Mouse (Mus musculus): Measurements from ENCODE around the gene Spock1.

Spock1 gene

DNA sequence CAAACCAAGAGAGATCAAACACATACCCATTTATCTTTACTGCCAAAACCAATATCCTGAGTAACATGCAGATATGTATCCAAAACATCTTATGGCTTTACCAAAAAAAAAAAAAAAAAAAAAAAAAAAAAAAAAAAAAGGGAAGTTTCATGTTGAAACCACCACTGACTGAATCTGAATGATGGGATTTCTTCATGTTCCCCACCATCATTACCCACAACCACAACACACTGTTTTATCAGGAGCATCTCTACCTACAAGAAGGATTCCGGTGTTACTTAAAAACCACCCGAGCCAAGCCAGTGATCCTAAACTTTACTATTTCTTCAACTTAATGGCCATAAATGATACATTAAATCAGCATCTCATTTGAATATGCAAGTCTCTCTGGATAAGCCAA is 109.5 kb downstream of the Spock1 start:
- DNase-seq (ENCODE audit: low spot score) = no peak

DNA sequence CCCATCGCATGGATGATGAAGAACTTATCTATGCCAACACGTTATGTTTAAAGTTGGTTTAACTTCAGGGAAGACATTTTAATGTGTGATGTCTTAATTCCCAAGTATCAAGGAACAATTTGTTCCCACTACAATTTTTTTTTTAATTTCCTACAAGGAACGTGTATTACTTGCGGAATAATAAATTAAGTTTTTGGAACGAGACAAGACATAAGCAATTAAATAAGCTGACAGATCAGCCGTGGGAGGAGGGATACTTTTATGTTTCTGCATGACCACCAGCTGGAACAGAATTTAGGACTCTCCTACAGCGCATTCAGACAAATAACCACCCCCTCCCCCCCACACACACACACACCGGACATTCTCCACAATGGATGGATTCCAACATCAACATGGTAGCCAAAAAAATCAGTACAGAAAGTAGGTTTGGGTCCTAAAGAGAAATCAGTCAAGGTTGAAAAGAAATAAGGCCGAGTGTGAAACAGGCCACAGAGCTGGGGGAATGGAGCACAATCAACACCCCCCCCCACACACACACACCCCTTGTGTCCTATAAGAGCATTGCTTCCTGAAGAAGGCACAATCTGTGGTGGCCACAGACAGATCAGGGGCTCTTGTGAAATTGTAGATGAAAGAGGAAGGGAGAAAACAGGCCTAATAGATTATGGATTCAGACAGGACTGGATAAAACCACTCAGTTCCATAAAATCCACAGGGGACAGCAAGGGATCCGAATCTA is 111.0 kb downstream of the Spock1 start:
- no peak for DNase-seq (ENCODE audit: low spot score)

DNA sequence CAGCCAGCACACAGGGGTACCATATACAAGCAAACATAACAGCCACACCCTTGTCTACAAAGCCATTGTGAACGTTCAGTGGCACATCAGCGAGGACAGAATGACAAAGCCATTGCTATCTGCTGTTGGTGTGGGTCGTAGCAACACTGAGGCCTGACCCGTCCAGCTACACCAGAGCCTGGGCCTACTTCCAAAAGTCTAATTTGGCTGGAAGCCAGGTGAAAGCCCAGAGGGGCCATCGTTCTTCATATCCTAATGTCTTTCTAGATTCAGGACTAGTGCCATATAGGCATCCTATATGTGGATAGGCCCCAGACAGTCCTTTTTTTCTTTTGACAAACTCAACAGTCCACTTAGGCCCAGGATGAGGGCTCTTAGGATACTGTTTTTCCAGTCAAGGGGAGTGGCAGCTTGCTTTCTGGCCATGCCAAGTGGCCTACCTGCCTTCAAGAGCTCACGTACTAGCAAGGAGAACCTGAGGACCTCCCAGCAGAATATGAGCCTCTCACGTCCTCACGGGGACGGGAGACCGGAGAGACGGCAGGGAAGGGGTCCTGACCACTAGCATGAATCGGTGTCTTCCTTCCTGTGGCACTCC is 114.4 kb downstream of the Spock1 start:
- no peak for DNase-seq (ENCODE audit: low spot score)

DNA sequence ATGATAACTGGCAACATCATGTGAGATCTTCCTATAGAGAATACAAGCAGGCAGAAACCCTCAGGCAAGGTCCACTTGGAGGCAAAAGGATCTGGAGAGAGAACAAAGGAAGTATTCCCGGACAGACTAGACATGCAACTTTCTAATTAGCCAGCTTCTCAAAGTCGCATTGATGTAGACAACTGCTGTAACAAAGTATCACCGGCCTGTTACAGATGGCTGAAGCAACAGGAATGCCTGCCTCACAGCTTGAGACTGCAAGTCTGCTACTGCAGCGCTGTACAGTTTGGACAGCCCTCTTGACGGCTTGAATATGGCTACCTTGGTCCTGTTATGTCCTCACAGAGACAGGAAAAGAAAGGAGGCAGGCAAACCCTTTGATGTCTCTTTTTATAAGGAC is 118.3 kb downstream of the Spock1 start:
- no peak for DNase-seq (ENCODE audit: low spot score)

DNA sequence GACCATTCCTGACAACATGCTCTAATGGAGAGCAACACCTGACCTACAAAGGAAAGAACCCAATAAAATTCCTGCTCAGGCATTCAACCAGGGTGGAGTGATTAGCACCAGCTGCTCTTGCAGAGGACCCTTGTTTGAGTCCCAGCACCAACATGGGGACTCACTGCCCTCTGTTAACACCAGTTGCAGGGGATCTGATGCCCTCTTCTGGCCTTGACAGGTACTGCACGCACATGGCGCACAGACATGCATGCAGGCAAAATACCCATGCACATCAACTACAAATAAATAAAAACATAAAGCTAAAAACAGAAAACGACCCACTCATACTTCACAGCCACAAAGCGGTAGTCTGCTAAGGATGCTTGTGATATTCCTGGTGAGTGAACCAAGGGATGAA is 119.8 kb downstream of the Spock1 start:
- no peak for DNase-seq (ENCODE audit: low spot score)

DNA sequence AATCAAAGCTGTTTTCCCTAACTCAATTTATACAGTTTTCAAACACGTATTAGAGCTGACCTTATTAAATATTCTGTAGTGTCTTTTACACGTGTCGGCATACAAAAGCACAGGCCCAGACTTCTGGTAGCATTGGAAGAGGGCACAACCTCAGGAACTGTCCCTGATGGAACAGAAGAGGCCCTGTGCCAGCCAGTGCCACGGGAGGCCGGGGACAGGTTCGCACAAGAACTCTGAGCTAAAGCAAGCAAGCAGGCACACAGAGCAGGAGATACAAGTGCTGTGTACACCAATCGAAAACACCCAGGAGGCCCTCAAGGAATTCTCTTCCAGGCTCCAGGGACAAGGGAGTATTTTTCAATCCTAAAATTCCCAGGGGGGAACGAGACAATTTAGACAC is 121.9 kb downstream of the Spock1 start:
- DNase-seq (ENCODE audit: low spot score) = no peak

DNA sequence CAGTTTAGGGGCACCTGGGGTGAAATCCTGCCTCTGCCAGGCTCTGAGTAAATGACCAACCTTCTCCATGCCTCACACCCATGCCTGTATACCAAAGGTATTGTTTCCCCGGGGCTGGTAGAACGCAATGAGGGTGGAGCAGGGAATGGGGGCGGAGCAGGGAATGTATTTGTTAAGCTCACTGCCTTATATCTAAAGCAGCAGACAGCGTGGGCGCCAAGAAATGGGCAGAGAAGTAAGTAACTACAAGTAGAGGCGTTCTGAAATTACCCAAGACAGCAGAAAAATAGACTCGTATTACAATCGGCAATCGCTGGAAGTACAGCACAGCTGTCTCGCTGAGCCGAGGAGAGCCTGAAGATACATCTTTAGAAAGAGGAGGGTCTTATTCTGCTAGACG is 125.2 kb downstream of the Spock1 start:
- DNase-seq (ENCODE audit: low spot score) = no peak

DNA sequence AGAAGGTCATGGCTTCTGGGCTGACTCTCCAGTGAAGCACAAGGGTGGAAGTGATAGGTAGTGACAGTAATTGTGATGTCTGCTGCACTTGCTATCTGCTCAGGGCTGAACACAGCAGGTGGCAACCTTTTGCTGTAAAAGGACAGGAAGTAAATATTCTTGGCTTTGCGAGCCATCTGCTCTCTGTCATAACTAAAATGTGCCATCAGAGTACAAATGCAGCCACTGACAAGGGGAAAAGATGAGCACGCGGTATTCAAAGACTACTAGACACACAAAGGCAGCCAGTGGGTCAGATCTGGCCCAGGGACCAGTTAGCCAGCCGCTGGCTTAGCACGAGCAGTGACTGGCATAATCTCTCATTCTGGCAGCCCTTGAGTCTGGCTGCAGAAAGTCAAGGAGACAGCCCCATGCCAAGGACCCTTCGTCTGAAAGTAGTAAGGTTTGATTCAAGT is 126.0 kb downstream of the Spock1 start:
- DNase-seq (ENCODE audit: low spot score) = no peak

DNA sequence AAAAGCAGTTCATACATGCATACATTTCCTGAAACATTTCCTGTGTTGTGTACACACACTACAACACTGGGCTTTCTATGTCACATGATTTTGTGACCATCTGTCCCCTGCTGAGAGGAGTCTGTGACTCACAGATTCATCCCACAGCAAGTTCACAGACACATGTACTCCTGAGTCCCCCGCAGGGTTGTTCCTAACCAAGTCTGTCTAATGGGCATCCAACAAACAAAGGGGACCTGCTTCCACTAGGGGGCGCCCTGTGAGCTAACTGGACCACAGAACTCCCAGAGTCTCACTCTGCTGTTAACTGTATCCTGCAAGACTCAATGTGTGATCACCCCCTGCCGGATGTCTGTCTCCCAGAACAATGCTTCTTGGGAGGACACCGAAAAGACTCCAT is 129.0 kb downstream of the Spock1 start:
- DNase-seq (ENCODE audit: low spot score) = no peak

DNA sequence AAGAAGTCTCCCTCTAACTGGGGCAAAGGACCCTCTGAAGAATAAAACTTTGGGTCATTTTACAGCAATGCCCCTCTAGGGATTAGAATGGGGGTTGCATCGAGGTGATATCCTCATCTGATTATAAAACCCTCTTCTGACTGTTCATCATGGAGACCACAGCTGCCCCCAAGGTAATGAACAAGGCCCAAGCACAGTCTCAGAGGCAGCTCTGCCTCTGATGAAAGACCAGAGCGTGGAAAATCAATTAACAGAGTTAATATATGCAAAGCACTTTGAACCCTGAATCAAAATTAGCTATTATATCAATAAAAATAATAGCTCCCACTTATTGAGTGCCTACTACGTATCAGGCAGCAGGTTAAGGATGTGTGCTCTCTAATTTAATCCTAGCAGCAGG is 129.6 kb downstream of the Spock1 start:
- no peak for DNase-seq (ENCODE audit: low spot score)

DNA sequence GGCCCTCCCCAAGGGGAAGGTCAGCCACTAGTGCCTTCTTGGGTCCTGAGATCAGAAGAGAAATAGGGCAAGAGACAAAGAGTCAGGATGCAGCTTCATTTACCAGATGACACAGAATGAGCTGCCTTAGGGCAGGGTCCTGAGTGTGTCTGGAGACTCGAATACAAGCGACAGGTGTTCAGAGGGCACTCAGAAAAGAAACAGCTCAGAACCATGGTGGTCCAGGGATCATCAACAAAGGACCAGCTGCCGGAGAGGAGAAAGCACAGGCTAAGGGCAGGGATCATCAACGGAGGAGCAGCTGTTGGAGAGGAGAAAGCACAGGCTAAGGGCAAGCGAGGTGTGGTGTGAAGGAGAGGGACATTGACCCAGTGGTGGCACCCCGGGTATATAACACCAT is 136.1 kb downstream of the Spock1 start:
- DNase-seq (ENCODE audit: low spot score) = no peak

DNA sequence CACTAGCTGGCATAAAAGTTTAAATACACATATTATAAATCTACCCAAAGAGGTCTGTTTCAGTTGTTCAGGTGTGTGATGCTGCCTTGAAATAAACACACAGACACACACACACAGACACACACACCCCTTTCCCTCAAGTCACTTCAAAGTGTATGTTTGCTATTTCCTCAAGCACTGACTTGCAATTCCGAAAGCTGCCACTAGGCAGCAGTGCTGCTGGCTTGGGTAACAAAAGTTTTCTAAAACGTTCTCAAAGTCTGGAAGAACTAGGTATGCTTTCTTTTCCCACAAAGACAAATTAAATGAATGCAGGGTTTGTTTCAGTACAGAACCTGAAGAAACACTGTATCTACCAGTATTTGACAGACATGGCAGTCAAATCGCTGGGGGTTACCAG is 141.4 kb downstream of the Spock1 start:
- DNase-seq (ENCODE audit: low spot score) = no peak

DNA sequence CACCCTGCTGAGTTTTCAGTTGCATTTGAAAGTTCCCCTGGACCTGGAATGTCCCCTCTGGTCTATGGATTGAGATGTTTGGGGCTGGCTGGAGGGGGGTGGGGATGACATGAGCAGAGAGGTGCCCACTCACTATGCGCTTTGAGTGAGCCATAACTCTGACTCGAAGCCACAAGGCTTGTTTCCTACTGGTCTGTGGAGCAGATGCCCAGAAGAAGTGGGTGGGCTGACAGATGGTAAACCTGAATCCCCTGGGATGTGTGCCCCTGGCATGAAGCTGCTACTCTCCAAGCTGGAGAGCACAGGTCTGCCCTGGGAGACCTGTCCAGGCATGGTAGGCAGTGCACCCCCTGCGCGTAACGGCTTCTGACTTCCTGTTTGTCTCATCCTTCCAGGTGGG is 147.0 kb downstream of the Spock1 start:
- no peak for DNase-seq (ENCODE audit: low spot score)

DNA sequence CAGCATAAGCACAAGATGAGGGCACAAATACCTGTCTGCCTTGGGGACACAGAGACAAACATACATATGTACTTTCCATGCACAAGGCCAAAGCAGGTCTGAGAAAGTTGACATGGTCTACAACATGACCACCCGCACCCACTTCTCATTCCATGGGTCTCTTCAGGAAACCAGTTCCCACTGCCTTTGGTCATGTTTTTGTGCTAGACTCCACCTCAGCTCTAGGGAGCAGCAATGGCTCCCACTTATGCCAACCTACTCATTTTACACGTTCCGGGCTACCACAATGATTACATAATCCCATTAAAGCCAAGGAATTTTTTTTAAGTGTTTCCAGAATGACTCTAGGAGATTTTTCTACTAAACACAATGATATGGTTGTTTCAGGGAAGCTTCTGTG is 147.5 kb downstream of the Spock1 start:
- no peak for DNase-seq (ENCODE audit: low spot score)

DNA sequence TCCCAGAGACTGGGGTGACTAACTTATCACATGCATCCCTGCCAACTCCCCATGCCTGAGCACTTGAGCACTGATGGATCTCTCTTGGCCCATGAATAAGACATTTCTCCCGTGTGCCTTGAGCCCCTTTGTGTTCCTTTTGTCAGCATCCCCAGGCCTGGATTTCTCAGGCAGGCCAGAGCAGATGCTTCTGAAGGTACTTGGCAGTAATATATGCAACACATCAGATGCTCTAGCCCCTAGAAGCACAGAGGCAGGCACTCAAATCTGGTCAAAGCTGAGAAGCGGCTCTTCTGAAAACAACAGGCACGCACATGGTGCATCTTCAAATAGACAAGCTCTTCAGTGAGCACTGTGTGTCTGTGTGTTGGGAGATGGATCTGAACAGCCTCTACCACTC is 151.8 kb downstream of the Spock1 start:
- no peak for DNase-seq (ENCODE audit: low spot score)

DNA sequence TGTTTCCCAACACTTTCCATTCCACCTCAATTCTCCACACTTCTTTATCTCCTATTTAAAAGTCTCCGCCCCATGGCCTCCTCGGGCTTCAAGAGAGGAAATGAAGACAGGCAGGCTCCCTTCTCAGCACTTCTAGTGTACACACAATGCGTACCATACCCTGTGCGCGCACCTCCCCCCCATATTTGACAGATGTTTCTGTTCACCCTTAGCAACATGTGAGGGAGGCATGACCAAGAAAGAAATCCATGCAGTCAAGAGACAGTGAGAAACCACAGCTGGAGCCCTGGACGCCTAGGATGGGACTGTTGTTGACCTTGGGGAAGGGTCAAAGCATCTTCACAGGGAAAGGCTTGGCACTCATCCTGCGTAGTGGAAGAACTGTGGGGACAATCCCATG is 157.3 kb downstream of the Spock1 start:
- DNase-seq (ENCODE audit: low spot score) = no peak

DNA sequence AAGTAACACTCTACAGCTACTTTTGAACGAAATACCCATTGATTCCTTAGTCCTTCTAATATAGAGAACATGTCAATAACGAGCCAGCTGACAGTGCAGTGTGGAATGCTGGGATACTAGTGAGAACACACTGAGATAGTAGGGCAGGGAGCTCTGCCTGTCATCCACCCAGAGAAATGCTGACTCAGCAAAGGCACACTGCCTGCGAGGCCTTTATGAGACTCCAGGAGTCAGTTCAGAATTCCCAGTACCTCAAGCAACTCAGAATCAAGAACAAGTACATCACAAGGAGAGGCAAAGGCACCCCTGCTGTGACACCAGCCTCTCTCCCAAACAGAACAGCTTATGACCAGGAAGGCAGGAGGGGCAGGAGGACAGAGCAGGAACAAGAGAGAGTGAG is 163.5 kb downstream of the Spock1 start:
- DNase-seq (ENCODE audit: low spot score) = no peak

DNA sequence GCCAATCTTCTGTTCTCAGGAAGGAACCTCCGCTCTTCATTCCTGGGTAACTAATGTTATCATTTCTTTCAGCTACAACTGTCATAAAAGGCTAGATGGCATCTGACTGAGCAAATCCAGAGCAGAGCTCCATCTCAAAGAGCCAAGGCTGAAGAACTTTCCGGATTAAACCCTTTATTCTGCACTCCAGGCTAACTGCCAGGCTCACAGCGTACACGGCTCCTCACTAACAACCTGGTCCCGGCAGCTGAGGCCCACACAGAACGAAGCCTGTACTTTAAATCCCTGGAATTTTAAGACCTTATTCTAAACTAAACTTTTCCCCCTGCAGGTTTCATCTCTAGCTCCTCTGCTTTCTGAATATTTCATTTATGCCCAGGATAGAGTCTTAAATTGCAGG is 166.9 kb downstream of the Spock1 start:
- no peak for DNase-seq (ENCODE audit: low spot score)

DNA sequence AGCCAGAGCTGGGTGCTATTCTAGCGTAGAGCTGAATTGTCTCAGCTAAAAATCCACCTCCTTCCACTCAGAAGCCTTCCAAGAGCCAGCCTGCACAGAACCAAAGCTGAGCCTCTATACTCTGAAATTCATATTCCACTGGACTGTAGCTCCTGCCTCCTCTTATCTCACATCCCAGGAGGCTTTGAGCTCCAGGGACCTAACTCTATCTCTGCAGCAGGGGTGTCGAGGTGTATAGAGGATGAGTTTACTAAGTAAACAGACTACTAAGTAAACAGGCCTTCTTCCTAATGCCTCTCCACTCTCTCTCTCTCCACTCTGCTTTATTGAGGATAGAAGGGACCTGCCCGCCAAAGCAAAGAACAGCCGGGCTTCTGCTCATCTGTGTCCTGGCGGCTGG is 167.7 kb downstream of the Spock1 start:
- DNase-seq (ENCODE audit: low spot score) = no peak

DNA sequence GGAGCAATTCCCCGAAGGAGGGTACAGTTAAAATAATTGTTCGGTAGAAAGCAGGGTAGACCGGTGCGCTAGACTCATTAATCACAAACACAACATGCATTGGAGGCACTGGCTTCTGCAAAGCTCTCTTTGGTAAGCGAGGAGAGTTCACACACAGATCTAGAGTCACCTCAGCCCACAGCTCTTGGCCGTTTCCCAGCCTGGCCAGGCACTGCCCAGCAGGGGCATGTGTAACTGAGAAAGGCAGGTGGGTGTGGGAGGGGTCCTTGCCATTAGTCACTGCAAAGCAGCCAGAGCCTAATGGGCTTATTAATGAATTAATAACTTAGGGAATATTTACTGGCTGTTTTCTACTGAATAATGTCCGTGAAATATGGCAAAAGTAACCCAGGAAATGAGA is 172.1 kb downstream of the Spock1 start:
- no peak for DNase-seq (ENCODE audit: low spot score)

DNA sequence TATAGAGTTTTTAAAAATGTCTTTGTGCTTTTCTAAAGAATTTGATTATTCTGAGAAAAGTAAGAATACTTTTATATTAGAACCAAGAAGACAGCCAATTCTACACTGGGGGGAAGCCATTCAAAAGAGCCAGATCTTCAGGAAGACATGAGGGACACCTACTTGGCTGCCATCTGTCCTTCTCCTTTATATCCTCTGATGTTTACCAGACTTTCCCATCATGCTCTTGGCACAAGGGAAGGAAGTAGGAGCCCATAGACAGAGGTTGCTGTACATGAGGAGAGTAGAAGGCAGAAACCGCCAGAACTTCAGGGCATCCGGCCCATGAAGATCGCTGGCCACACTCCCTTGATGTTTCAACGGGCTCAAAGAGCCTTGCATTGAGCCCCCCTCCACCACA is 173.6 kb downstream of the Spock1 start:
- no peak for DNase-seq (ENCODE audit: low spot score)

DNA sequence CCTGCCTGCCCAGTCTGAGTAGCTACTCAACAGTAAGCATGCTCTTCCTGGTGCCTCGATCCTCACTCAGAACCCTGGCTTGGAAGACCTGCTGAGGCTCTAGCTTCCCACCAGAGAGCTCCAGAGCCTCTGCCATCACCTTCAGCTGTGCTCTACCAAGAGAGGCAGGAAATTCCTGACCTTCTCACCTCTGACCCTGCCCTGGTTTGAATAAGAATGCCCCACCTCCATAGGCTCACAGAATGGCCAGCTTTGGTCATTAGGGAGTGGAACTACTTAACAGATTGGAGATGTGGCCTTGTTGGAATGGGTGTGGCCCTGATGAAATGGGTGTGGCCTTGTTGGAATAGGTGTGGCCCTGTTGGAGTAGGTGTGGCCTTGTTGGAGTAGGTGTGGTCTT is 174.6 kb downstream of the Spock1 start:
- DNase-seq (ENCODE audit: low spot score) = no peak

DNA sequence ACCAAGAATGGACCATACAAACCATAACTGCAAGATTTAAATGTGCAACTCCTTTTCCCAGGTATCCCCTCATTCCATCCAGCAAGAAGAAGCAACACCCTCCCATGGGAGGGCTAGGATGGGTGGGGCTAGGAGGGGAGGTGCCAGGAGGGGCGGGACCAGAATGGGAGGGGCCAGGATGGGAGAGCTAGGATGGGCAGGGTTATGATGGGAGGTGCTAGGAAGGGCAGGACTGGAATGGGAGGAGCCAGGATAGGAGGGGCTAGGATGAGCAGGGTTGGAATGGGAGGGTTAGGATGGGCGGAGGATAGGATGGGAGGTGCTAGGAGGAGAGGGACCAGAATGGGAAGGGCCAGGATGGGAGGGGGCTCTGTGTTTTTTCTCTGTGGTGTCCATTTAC is 175.9 kb downstream of the Spock1 start:
- no peak for DNase-seq (ENCODE audit: low spot score)

DNA sequence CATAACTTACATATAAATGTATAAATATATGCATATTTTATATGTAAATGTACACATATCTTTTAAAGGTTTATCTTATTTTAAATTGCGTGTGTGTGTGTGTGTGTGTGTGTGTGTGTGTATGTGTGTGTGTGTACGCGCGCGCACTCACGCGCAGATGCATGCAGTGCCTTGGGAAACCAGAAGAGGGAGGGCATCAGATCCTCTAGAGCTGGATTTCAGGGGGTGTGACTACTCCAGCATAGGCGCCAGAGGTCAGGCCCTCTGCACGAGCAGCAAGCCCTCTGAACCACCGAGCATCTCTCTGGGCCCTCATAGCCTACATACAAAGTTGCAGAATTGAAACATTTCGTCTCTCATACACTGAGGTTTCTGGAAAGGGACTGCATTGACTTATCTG is 180.4 kb downstream of the Spock1 start:
- no peak for DNase-seq (ENCODE audit: low spot score)
